Mouse (Mus musculus): Measurements from ENCODE around the gene Mrps18b. TPM values are rescaled to one million over a fixed set of nuclear protein-coding genes. Genes with fewer than 3 reads are reported as not detected.
"Not testable (repeated sequence)": the region's sequence is repeated elsewhere in the genome, so short reads cannot be mapped to it uniquely, and the experiment has no call there.

Mrps18b gene
- total RNA-seq (2017), result 29.3 and 36.8 TPM in 2 replicates

DNA sequence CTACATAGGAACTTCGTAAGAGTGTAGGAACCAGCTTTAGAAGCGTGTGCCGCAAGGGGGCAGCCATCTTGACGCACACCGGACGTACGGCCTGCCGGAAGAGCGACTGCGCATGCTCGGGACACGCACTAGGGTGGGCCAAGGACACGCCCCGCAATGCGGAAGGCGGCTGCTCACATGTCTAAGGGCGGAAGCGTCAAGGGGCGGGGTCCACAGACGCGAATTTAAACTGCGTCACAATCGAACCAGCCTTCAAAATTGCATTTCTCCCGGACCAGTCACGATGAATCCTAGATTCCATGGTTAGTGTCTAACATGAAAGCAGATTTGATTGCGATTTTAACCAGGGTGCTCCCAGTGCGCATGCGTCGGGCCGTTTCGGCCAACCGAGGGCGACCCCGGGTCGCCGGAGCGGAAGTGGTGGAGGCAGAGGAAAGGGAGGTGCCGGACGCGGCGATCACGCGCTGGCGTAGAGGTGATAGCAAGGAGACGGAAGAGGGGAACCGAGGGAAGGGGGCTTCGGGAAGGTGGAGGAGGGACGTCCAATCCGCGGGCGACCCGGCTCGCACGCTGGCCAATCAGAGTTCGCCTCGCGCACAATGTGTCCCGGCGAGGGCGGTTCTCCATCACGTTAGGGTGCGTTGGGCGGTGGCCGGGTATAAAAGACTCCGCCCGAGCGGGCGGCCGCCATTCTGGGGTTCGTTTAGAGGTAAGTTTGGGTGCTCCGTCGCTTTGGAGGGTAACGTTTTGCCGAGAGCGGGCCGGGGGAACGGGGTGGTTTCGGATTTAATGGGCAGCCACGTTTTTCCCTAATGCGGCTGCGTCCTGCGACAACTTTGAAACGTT is at the start of gene Mrps18b, which contains the start of gene Ppp1r10:
Gene Mrps18b, minus strand, starts transcription at position 93 of the 846 bp plus-strand sequence.
Gene Ppp1r10, plus strand, starts transcription at position 138 of the 846 bp plus-strand sequence.
- ATAC-seq (ENCODE audit: extremely low read depth, insufficient number of reproducible peaks, low FRiP score, poor library complexity, severe bottlenecking), result peak; percentile 83

DNA sequence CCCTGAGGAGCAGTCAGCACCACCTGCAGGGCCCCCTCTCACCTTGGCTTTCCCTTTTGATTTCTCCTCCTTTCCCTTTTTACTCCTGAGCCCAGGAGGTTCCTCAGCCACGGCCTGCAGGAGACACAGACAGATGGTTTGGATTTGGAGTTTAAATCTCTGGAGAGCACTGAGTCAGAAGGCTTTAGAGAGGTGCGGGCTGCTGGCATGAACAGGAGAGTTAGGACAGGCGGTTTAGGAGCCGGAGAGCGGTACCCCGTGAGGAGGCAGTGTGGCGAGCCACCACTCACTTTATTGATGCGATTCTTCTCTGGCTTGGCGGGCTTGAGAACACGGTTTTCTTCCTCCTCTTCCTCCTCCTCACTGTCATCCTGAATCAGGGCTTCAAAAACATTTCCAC is 47.1 kb upstream of the Mrps18b start:
- no peak for ATAC-seq (ENCODE audit: extremely low read depth, insufficient number of reproducible peaks, low FRiP score, poor library complexity, severe bottlenecking)

DNA sequence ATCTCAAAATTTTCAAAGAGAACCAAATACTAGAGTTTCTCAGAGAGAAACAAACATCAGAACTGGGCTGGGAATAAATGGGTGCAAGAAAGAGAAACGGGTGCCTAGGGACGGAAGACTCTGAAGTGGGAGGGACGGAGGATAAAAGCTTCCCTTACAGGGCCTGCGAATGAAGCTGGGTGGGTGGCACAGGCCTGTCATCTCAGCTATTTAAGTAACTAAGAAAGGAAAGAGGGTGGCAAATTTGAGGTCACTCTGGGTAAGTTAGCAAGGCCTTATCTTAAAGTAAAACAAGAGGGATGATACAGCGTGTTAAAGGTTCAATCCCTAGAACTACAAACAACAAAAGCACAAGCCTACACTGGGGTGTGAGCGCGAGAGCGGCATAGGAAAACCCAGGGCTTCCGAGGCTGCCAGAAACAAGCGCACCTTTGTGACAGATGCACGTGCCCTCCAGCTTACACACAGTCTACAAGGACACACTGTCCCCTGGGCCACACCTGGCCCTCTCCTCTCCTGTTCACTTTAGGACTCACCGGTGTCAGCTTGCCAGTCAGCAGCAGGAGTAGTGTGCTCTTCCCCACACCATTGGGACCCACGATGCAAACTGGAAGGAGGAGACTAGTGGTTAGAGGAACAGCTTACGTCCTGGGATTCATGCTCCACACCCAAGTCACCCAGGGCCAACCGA is 42.5 kb upstream of the Mrps18b start:
- no peak for ATAC-seq (ENCODE audit: extremely low read depth, insufficient number of reproducible peaks, low FRiP score, poor library complexity, severe bottlenecking)

DNA sequence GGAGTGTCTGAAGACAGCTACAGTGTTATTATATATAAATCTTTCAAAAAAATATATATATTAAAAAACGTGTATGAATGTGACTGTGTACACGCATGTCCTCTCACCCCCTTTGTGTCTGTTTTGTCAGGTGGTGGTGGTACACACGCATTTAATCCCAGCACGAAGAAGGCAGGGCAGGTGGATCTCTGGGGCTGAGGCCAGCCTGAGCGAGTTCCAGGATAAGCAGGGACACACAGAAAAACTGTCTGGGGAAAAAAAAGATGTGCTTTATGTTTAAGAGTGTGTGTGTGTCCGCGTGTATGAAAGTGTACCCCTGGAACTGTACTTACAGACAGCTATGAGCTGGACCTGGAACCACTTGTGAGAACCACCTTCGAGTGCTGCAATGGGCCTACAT is 38.5 kb upstream of the Mrps18b start:
- ATAC-seq (ENCODE audit: extremely low read depth, insufficient number of reproducible peaks, low FRiP score, poor library complexity, severe bottlenecking), result no peak

DNA sequence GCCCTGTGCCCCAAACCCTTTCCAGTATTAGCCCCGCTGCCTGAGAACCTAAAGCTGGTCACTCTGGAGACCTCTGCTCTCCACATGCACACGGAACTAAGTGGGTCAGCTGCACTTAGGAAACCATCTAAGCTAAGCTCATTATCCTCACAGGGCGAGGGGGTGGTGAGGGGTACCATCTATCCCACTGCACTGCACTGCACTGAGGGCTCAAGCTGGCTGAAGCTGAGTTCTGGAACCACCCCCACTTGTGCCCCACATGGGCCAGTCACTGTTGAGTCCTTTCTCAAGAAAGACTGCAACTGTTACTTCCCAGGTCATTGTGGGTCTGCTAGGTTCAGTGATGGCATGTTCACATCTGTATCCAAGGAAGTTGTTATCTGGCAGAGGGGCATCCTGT is 36.4 kb upstream of the Mrps18b start:
- not testable (repeated sequence) for ATAC-seq (ENCODE audit: extremely low read depth, insufficient number of reproducible peaks, low FRiP score, poor library complexity, severe bottlenecking)

DNA sequence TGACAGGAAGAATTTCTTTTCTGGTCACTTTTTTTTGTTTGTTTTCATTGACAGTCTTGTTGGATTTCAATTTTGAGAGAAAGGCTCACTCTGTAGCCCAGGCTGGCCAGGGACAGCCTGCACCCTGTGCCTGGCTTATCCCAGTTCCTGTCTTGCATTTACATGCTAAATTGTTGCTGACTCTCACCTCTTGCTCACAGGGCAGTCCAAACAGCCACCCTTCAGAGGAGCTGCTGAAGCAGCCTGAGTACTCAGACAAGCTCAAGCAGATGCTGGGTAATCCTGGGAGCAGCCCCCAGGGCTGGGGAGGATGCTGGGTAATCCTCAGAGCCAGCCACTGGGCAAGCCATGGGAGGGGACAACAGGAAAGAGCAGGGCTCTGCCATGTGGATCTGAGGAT is 34.8 kb upstream of the Mrps18b start:
- ATAC-seq (ENCODE audit: extremely low read depth, insufficient number of reproducible peaks, low FRiP score, poor library complexity, severe bottlenecking), result not testable (repeated sequence)

DNA sequence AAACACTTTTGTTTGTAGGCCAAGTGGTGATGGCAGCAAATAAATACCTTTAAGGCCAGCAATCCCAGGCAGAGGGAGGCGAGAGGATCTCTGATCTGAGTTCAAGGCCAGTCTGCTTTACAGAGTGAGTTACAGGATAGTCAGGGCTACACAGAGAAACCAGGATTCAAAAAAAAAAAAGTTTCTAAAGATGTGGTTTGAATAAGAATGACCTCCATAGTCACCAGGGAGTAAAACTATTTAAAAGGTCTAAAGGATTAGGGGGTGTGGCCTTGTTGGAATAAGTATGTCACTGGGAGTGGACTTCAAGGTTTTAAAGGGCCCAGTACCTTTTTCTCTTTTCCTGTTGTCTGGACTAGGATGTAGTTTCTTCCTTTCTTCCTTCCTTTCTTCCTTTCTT is 23.8 kb upstream of the Mrps18b start:
- no peak for ATAC-seq (ENCODE audit: extremely low read depth, insufficient number of reproducible peaks, low FRiP score, poor library complexity, severe bottlenecking)

DNA sequence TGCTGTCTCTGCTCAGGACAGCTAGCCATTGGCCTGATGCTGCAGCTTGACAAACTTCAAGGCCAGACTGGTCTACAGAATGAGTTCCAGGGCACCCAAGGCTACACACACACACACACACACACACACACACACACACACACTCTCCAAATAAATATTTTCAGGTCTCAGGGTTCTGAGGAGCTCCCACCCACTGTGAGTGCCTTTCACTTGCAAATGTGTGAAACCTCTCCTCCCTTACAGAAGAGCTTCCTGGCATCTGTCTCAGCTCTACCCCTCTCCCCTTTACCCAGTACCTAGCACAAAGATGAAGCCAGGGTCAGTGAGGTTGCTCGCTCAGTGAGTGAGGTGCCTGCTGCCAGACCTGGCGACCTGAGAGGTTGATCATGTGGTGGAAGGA is 22.9 kb upstream of the Mrps18b start:
- no peak for ATAC-seq (ENCODE audit: extremely low read depth, insufficient number of reproducible peaks, low FRiP score, poor library complexity, severe bottlenecking)

DNA sequence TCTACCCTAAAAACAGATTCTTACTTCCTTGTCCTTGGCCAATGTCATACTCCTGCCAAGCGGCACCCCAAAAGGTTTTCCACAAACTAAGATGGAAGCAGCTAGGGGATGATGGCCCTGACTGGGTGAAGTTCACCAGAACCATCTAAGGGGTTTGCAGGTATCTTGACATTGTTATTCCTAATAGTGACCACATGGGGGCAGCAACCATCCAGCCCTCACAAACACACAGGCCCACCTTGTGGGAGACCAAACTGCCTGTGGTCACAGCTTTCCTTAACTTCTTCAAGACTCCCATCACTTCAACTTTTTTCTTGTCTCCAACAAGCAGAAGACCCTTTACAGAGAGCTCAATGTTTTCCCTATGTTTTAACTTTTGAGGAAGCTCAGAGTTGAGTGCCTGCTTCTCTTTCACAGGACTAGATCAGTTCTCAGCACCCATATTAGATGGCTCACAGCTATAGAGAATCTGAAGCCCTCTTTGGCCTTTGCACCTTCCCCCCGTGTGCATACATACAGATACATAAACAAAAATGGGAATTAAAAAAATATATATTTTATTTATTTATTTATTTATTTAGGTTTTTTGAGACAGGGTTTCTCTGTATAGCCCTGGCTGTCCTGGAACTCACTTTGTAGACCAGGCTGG is 21.6 kb upstream of the Mrps18b start:
- ATAC-seq (ENCODE audit: extremely low read depth, insufficient number of reproducible peaks, low FRiP score, poor library complexity, severe bottlenecking), result peak; percentile 85

DNA sequence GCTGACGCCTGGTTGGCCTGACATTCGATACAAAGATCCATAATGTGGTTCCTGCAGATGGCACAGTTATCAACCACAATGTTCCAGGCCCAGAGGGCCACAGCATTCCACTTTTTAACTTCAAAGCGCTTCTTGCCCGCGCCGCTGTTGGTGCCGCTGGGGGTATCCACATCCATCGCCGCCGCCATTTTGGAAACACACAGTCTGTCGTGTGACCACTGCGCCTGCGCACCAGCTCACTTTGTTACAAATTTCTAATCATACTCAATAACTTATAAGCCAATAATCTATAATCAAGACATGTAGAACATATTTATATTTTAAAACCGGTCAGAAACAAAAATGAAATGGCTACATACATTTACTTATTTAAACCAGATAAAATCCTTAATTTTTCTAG is 19.6 kb upstream of the Mrps18b start:
- ATAC-seq (ENCODE audit: extremely low read depth, insufficient number of reproducible peaks, low FRiP score, poor library complexity, severe bottlenecking), result peak; percentile 49

DNA sequence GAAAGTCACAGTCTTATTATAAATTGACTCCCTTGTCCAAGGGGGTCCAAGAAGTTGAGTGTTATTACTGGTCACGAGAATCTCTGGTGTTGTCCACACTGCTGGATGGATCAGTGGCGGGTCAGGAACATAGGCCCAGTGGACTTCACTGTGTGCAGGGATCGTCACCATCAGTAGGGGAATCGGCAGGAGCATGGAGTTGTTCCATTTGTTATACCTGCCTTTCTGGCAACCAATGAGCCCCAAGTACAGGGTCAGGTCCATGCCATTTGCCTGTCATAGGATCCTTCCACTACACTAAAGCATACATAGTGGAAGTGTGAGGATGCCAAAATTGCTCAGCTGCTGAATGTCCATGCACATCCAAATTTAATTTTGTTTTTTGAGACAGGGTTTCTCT is 16.4 kb upstream of the Mrps18b start:
- ATAC-seq (ENCODE audit: extremely low read depth, insufficient number of reproducible peaks, low FRiP score, poor library complexity, severe bottlenecking), result no peak

DNA sequence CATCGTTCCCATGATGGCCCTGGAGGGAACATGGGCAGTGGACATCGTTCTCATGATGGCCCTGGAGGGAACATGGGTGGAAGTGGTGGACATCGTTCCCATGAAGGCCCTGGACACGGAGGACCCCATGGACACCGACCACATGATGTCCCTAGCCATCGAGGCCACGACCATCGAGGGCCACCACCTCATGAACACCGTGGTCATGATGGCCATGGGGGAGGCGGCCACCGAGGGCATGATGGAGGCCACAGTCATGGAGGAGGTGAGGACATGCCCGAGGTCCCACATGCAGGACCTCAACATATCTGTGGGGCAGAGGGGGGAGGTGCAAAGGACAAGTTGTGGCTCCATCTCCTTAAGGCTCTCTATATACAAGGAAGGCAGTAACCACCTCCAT is 14.4 kb upstream of the Mrps18b start:
- ATAC-seq (ENCODE audit: extremely low read depth, insufficient number of reproducible peaks, low FRiP score, poor library complexity, severe bottlenecking), result no peak

DNA sequence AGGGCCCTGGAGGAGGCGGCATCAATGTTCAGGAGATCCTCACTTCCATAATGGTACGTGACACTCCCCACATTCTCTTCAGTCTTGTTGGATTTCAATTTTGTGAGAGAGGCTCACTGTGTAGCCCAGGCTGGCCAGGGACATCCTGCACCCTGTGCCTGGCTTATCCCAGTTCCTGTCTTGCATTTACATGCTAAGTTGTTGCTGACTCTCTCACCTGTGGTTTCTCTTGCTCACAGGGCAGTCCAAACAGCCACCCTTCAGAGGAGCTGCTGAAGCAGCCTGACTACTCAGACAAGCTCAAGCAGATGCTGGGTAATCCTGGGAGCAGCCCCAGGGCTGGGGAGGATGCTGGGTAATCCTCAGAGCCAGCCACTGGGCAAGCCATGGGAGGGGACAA is 13.3 kb upstream of the Mrps18b start:
- no peak for ATAC-seq (ENCODE audit: extremely low read depth, insufficient number of reproducible peaks, low FRiP score, poor library complexity, severe bottlenecking)

DNA sequence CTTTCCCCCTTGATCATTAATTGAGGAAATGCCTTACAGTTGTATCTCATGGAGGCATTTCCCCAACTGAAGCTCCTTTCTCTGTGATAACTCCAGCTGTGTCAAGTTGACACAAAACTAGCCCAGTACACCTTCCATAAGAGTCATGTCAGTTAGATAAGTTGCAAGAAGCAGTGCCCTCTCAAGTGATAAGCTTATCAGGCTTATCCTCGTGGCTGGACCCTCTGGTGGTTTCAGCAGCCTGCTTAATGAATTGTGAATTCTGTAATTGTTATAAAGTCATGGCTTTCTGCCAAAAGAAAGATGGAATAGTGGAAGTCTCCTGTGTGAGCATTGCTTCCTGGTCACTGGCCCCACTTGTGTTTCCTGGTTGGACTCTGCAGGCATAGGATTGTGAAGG is 11.3 kb upstream of the Mrps18b start:
- no peak for ATAC-seq (ENCODE audit: extremely low read depth, insufficient number of reproducible peaks, low FRiP score, poor library complexity, severe bottlenecking)

DNA sequence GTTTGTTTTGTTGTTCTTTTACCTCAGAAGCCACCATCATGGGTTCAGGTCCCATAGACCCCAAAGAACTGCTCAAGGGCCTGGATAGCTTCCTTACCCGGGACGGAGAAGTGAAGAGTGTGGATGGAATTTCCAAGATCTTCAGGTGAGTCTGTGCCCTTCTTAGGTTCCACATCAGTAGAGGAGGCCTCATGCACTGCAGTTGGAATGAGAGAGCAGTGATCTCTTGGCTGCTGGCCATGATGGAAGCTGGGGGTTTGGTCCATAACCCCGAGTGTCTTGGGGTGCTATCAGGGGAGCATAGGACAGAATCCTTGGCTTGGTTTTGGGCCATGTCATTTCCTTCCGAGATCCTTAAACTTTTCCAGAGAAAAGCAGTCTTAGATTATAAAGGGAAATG is 7.1 kb upstream of the Mrps18b start:
- no peak for ATAC-seq (ENCODE audit: extremely low read depth, insufficient number of reproducible peaks, low FRiP score, poor library complexity, severe bottlenecking)

DNA sequence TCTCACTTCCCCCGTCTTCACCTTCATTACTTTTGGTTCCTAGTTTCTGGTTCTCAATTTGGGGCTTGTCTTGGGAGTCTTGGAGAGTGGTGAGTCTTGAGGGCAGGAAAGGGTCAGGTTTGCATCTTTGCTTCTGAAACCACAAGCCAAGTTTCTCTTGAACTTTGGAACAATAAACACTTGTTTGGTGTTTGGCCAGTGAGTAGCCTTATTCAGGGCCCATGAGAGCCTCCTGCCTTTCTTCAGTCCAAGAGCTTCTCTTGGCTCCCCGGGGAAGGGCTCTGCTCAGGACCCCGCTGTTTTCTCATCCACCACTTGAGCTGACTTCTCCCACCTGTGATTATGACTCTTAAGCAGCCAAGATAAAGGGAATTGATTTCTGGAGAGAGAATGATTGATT is 6.4 kb upstream of the Mrps18b start:
- no peak for ATAC-seq (ENCODE audit: extremely low read depth, insufficient number of reproducible peaks, low FRiP score, poor library complexity, severe bottlenecking)

DNA sequence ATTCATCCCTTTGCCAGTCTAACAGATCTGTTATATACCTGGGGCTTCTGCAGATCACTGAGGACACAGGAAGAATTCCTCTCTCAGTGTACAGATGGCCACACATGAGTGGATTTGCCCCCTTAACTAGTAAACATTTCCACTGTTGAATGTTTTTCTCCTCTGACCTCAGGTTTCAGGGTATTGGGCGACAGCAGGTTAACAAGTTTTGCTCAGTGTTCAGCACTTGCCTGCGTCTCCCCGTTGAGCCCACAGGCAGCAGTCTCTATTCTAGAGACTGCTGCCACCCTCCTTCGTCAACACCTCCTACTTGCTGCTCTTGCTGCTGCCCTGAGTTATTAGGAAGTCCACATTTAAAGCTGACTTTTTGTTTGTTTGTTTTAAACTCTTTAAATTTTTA is 5.5 kb upstream of the Mrps18b start:
- ATAC-seq (ENCODE audit: extremely low read depth, insufficient number of reproducible peaks, low FRiP score, poor library complexity, severe bottlenecking), result no peak

DNA sequence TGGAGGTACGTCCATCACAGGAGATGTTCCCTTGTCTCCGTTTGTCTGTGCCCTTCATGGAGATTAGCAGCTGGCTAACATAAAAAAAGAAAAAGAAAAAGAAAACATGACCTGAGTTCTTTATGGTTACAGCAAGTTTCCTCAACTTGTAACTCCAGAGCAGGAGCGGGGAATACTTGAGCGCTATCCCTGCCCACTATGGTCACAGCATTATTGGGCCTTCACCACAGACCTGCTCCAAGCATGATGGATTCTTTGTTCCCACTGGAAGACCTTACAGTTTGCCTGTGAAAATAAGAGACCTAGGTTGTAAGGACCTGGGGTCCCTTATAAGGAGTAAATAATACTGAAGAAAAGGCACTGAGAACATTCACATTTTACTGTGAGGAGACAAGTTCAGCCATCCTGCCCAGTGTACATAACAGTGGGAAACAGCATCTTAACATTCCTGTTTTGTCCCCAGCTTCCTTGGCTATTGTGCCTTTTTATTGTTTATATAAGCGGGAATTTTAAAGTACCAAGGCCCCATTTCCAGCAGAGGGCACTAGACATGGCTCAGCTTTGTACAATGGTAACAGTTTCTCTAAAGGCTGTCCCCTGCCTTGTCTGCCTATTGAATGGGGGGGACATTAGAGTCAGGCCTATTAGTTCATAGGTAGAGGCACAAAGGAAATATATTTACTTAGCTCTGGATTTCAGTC is 4.8 kb upstream of the Mrps18b start:
- no peak for ATAC-seq (ENCODE audit: extremely low read depth, insufficient number of reproducible peaks, low FRiP score, poor library complexity, severe bottlenecking)

DNA sequence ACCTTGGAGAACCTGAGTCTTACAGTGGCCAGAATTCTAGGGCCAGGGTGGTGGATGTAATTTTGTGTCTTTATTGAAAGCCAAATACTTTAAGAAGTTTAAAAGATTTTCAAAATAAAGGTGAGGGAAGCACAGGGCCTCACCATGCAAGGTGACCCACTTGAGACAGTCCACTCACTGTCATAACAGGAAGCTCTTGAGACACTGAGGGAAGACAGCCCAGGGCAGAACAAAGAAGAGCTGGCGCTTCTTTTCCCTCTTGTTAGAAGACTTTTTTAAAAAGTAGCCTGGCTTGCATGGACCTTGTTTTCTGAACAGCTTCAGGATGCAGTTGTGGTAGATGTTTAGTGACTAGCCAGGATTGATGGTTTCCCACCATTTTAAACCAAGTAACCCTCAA is 4.2 kb upstream of the Mrps18b start:
- no peak for ATAC-seq (ENCODE audit: extremely low read depth, insufficient number of reproducible peaks, low FRiP score, poor library complexity, severe bottlenecking)

Data from neutrophil, adult 5-6 weeks (primary cell).